Mouse (Mus musculus) T-cell, adult 66 days (primary cell): ENCODE results near the gene Olfr739. TPM values are rescaled to one million over a fixed set of nuclear protein-coding genes. Genes with fewer than 3 reads are reported as not detected.

ENCODE experiments used
- total RNA-seq, 2 experiments: library from RNA; stranded (reverse); gene quantifications; 3 replicates in 1 of 2; 4 replicates in 1 of 2; pipeline ENCODE4 v1.2.4; 2023

Olfr739 gene
- not detected for total RNA-seq

GRCm38 (mm10) chr14:50418326-50418725 lies at the start of gene Olfr739:
Olfr739 (plus strand) TSS chr14:50418626.

GRCm38 (mm10) chr14:50380863-50381262 lies 37.6 kb upstream of the Olfr739 start, which contains the start of gene Olfr736:
Olfr736 (plus strand) TSS chr14:50381163.

GRCm38 (mm10) chr14:50407268-50407667 lies 11.2 kb upstream of the Olfr739 start, which contains the start of gene Olfr738:
Olfr738 (plus strand) TSS chr14:50407568.

GRCm38 (mm10) chr14:50445245-50445644 lies 26.8 kb downstream of the Olfr739 start, which contains the start of gene Olfr740:
Olfr740 (plus strand) TSS chr14:50445545.

GRCm38 (mm10) chr14:50472438-50472837 lies 54.0 kb downstream of the Olfr739 start, which contains the start of gene Olfr741:
Olfr741 (plus strand) TSS chr14:50472738.

Other genes with a start within 250 kb of the Olfr739 start
- not detected for gene Olfr730, start 230.4 kb upstream of the Olfr739 start, total RNA-seq
- gene Olfr731, start 176.8 kb upstream of the Olfr739 start, total RNA-seq = not detected
- not detected for gene Olfr732, start 134.4 kb upstream of the Olfr739 start, total RNA-seq
- gene Olfr733, start 117.1 kb upstream of the Olfr739 start, total RNA-seq = not detected
- not detected for gene Olfr734, start 91.9 kb upstream of the Olfr739 start, total RNA-seq
- not detected for gene Olfr735, start 69.8 kb upstream of the Olfr739 start, total RNA-seq
- under 1 TPM in 1 of 2 experiments, not detected in 1; 0.18 TPM for gene Tlr11, start 60.7 kb upstream of the Olfr739 start, total RNA-seq
- gene Olfr736, start 37.5 kb upstream of the Olfr739 start, total RNA-seq = not detected
- gene Olfr738, start 11.1 kb upstream of the Olfr739 start, total RNA-seq = not detected
- gene Olfr740, start 26.9 kb downstream of the Olfr739 start, total RNA-seq = not detected
- not detected for gene Olfr741, start 54.1 kb downstream of the Olfr739 start, total RNA-seq
- gene Olfr742, start 85.0 kb downstream of the Olfr739 start, total RNA-seq = not detected
- not detected for gene Olfr743, start 103.2 kb downstream of the Olfr739 start, total RNA-seq
- not detected for gene Olfr744, start 196.3 kb downstream of the Olfr739 start, total RNA-seq
- gene Olfr745, start 220.8 kb downstream of the Olfr739 start, total RNA-seq = not detected
- not detected for gene Olfr746, start 228.5 kb downstream of the Olfr739 start, total RNA-seq